Mouse (Mus musculus): Measurements from ENCODE around the gene Fam229a.

DNA sequence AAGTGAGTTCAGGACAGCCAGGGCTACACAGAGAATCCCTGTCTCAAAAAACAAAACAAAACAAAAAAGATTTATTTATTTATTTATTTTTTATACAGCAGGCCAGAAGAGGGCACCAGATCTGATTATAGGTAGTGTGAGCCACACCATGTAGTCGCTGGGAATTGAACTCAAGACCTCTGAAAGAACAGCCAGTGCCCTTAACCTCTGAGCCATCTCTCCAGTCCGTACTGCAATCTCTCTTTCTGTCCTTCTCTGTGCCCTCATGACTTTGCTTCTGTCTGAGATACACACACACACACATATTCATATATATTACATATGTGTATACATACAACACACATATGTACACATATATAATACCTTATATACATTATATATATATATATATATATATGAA, 40.1 kb upstream of the Fam229a start:
- no peak for TF ChIP-seq CTCF (IDR thresholded peaks at IDR 0.05; ENCODE audit: control insufficient read depth, insufficient read depth, insufficient replicate concordance, low read depth, low read length)
- TF ChIP-seq POLR2A (IDR thresholded peaks at IDR 0.05; ENCODE audit: control insufficient read depth, low read depth, low read length) = no peak

Data from testis, adult 2 months (tissue).